In genomic region chr3:59197329-59197948, GRCm38 (mm10) we compare ENCODE assay signal across 20 mouse cellular contexts. TPM values are rescaled to one million over a fixed set of nuclear protein-coding genes. Genes with fewer than 3 reads are reported as not detected.
"Had no signal": no experiment of that assay in that cellular context is flagged by ENCODE, and none has a peak within 500 bp of the region (broad histone marks: within the 10 kb centered on the region; RNA-seq: fewer than 3 reads in every experiment).

No protein-coding gene starts in this region.

- H3K27me3 ChIP-seq: liver, embryonic 13.5 days; lung, embryonic 15.5 days; megakaryocyte, embryonic 14.5 days; midbrain, embryonic 12.5 days had no signal

- H3K27ac ChIP-seq: kidney, postnatal 0 days; liver, embryonic 13.5 days; lung, embryonic 15.5 days; macrophage; midbrain, embryonic 12.5 days had no signal

- H3K36me3 ChIP-seq: liver, embryonic 13.5 days; lung, embryonic 15.5 days; midbrain, embryonic 12.5 days had no signal

- H3K4me2 ChIP-seq: liver, embryonic 13.5 days; lung, embryonic 15.5 days; midbrain, embryonic 12.5 days had no signal

- ATAC-seq: liver, postnatal 0 days had no signal

- H3K9ac ChIP-seq: liver, embryonic 13.5 days; liver, postnatal 0 days; lung, embryonic 15.5 days; midbrain, embryonic 12.5 days had no signal

- H3K4me3 ChIP-seq: liver, embryonic 13.5 days; lung, embryonic 15.5 days; megakaryocyte, embryonic 14.5 days; midbrain, embryonic 12.5 days had no signal

- H3K9me3 ChIP-seq: liver, embryonic 13.5 days; lung, embryonic 15.5 days; megakaryocyte, embryonic 14.5 days; midbrain, embryonic 12.5 days had no signal

- H3K4me1 ChIP-seq: liver, embryonic 13.5 days; lung, embryonic 15.5 days; midbrain, embryonic 12.5 days had no signal

- DNase-seq: kidney, adult 9 months; kidney, postnatal 36 days; layer of hippocampus, adult 9-11 months; layer of hippocampus, postnatal 36 days; liver; liver, embryonic 13.5 days; liver, postnatal 0 days; lung, postnatal 14 days; right cerebral cortex, postnatal 25 days; thymus, adult 18-20 months; thymus, postnatal 14 days had no signal

RNA-seq across cellular contexts. Expression of gene Gpr87, which starts 2.5 kb away (rescaled TPM):
- total RNA-seq: layer of hippocampus, adult 18-20 months; layer of hippocampus, postnatal 36 days; left cerebral cortex, postnatal 36 days had no signal
- polyA plus RNA-seq: liver, embryonic 13.5 days; liver, postnatal 0 days; macrophage; midbrain, postnatal 0 days; small intestine, adult 2 months had no signal
